Mouse (Mus musculus) lung, adult 2 months (tissue): ENCODE data around the gene Sbno2.

Experiments used
- CTCF ChIP-seq: fragments of 200-500 bp; IDR thresholded peaks from 2 replicates; pipeline ENCODE4 v1.5.1; 2011; ENCODE audit warnings: mild to moderate bottlenecking, low read length, control low read depth; ENCODE audit not compliant: insufficient read depth
- POLR2A ChIP-seq: fragments of 200-500 bp; IDR thresholded peaks from 2 replicates; pipeline ENCODE4 v1.6.1; 2011; ENCODE audit warnings: low read depth, mild to moderate bottlenecking, control low read depth, low read length, borderline replicate concordance; ENCODE audit errors: extremely low read depth

DNA sequence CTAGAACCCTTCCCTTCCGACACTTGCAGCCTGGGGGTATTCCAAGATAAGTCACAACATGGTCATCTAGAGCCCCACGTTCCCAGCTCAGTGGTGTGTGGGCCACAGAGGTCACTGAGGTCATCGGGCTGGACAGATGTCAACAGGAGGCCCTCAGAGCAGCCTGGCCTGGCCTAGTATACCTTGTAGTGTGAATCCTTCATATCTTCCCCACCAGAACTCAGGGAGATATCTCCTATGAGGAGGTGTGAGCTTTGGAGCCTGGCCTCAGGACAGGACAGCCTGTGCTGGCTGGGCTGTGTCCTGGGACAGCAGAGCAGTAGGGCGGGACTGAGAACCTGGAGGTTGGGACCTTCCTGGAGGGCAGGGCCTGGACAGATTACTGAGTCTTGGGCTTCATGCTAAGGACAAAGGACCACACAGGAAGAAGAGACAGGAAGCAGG lies 41.2 kb upstream of the Sbno2 start:
- TF ChIP-seq CTCF (no peak), POLR2A (no peak)
